Mouse (Mus musculus) megakaryocyte, embryonic 14.5 days (primary cell): ENCODE data around the gene Igsf9b. TPM values are rescaled to one million over a fixed set of nuclear protein-coding genes. Genes with fewer than 3 reads are reported as not detected.

ENCODE experiments used
- H3K27me3 ChIP-seq: replicated peaks from 2 replicates; pipeline ENCODE3; 2012; ENCODE audit warnings: inconsistent platforms
- H3K36me3 ChIP-seq: replicated peaks from 2 replicates; pipeline ENCODE3; 2012; ENCODE audit warnings: low read length, inconsistent platforms, mixed read lengths
- H3K4me1 ChIP-seq: 2 replicates; pipeline ENCODE4 v1.6.1; 2012; ENCODE audit warnings: inconsistent platforms
- H3K4me3 ChIP-seq: replicated peaks from 2 replicates; pipeline ENCODE3; 2012; ENCODE audit warnings: moderate library complexity, mild to moderate bottlenecking, inconsistent platforms
- H3K9me3 ChIP-seq: 2 replicates; pipeline ENCODE4 v1.6.1; 2012; ENCODE audit warnings: inconsistent platforms
- FLI1 ChIP-seq: IDR thresholded peaks from 2 replicates; pipeline ENCODE4 v1.6.1; 2012; ENCODE audit warnings: low read length, inconsistent platforms, mixed read lengths
- GATA1 ChIP-seq: IDR thresholded peaks from 3 replicates; pipeline ENCODE4 v1.6.1; 2012; ENCODE audit warnings: mixed read lengths, low read length, inconsistent platforms, borderline replicate concordance
- polyA plus RNA-seq: library from polyadenylated mRNA; stranded (reverse); fragments of >175 nt; gene quantifications from 2 replicates; pipeline ENCODE4 v1.2.3, GENCODE M21; 2012; ENCODE audit warnings: low replicate concordance; ENCODE audit not compliant: insufficient read depth

Igsf9b gene
- polyA plus RNA-seq, 1 experiment, result not detected

- no peaks in the 10 kb centered on the region for H3K4me1 ChIP-seq
- H3K4me3 ChIP-seq, result no peak overlapping the region
- TF ChIP-seq FLI1 (no peak), GATA1 (no peak)
- H3K36me3 ChIP-seq, result no peaks in the 10 kb centered on the region
- H3K27me3 ChIP-seq, result peaks cover 13% of the 10 kb centered on the region
- H3K9me3 ChIP-seq, result no peaks in the 10 kb centered on the region
Observed at GRCm38 (mm10) chr9:27323412-27323811, 24.4 kb downstream of the Igsf9b start.

DNA sequence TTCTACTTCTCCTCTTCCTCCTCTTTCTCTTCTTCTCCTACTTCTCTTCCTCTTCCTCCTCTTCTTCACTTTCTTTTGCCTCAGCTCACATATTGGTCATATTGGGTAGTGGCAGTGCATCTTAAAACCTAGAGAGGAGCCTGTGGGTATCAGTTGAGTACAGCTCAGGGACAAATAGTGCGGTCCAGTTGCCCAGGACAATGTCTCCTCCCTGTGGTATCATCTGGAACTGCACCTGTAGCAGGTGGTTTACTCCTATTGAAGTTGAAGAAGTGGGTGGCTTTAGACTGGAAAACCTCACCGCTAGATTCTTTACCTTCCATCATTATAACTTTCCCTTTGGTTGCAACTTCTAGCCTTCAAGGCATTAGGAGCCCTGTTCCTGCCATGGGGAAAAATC lies 26.9 kb downstream of the Igsf9b start:
- Histone ChIP-seq H3K4me3 (no peak overlapping the region), H3K36me3 (no peaks in the 10 kb centered on the region), H3K9me3 (no peaks in the 10 kb centered on the region), H3K27me3 (peaks cover 9% of the 10 kb centered on the region), H3K4me1 (no peaks in the 10 kb centered on the region)
- TF ChIP-seq GATA1 (no peak), FLI1 (no peak)

GRCm38 (mm10) chr9:27327558-27327957 lies 28.6 kb downstream of the Igsf9b start:
- no peaks in the 10 kb centered on the region for H3K36me3 ChIP-seq
- H3K27me3 ChIP-seq, result peaks cover 9% of the 10 kb centered on the region
- TF ChIP-seq FLI1 (no peak), GATA1 (no peak)
- no peak overlapping the region for H3K4me3 ChIP-seq
- no peaks in the 10 kb centered on the region for H3K4me1 ChIP-seq
- H3K9me3 ChIP-seq, result no peaks in the 10 kb centered on the region

- Histone ChIP-seq H3K4me3 (no peak overlapping the region), H3K9me3 (no peaks in the 10 kb centered on the region), H3K27me3 (no peaks in the 10 kb centered on the region), H3K4me1 (no peaks in the 10 kb centered on the region), H3K36me3 (no peaks in the 10 kb centered on the region)
- TF ChIP-seq GATA1, result no peak
- no peak for TF ChIP-seq FLI1
Observed at GRCm38 (mm10) chr9:27330374-27330773, 31.4 kb downstream of the Igsf9b start.

GRCm38 (mm10) chr9:27331538-27331937 lies 32.5 kb downstream of the Igsf9b start:
- Histone ChIP-seq H3K36me3 (no peaks in the 10 kb centered on the region), H3K9me3 (no peaks in the 10 kb centered on the region), H3K4me1 (no peaks in the 10 kb centered on the region), H3K27me3 (no peaks in the 10 kb centered on the region), H3K4me3 (no peak overlapping the region)
- no peak for TF ChIP-seq FLI1
- TF ChIP-seq GATA1, result no peak

GRCm38 (mm10) chr9:27334895-27335294 lies 35.9 kb downstream of the Igsf9b start:
- H3K4me3 ChIP-seq, result peak overlapping the region; percentile 23
- H3K4me1 ChIP-seq, result no peaks in the 10 kb centered on the region
- no peaks in the 10 kb centered on the region for H3K9me3 ChIP-seq
- no peaks in the 10 kb centered on the region for H3K36me3 ChIP-seq
- no peaks in the 10 kb centered on the region for H3K27me3 ChIP-seq
- TF ChIP-seq FLI1 (no peak), GATA1 (no peak)

- H3K27me3 ChIP-seq, result no peaks in the 10 kb centered on the region
- TF ChIP-seq GATA1 (no peak), FLI1 (no peak)
- H3K9me3 ChIP-seq, result no peaks in the 10 kb centered on the region
- H3K4me1 ChIP-seq, result no peaks in the 10 kb centered on the region
- no peaks in the 10 kb centered on the region for H3K36me3 ChIP-seq
- H3K4me3 ChIP-seq, result no peak overlapping the region
Observed at GRCm38 (mm10) chr9:27336962-27337636, 38.1 kb downstream of the Igsf9b start.

DNA sequence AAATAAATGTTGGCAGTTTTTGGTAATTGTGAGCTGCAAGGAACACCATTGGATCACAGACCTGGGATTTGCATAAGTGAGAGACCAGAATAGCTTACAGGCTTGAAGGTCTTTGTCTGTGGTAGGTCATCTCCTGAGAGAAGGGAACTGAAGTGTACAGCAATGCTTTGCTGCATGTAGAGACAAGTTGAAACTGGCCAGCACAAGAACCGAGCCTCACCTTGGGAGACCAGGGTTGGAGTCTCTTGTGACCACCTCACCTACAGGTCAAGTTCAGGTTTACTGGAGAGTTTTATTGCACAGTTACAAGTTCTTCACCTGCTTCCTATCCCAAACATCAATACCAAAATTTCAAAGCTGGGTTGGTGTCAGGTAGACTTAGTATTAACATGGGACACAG lies 40.2 kb downstream of the Igsf9b start:
- H3K4me3 ChIP-seq, result no peak overlapping the region
- no peaks in the 10 kb centered on the region for H3K4me1 ChIP-seq
- no peaks in the 10 kb centered on the region for H3K9me3 ChIP-seq
- H3K27me3 ChIP-seq, result no peaks in the 10 kb centered on the region
- H3K36me3 ChIP-seq, result no peaks in the 10 kb centered on the region
- TF ChIP-seq GATA1, result no peak
- no peak for TF ChIP-seq FLI1

GRCm38 (mm10) chr9:27346541-27347269 lies 47.7 kb downstream of the Igsf9b start:
- Histone ChIP-seq H3K4me3 (no peak overlapping the region), H3K9me3 (no peaks in the 10 kb centered on the region), H3K4me1 (no peaks in the 10 kb centered on the region), H3K36me3 (no peaks in the 10 kb centered on the region), H3K27me3 (no peaks in the 10 kb centered on the region)
- TF ChIP-seq GATA1 (no peak), FLI1 (no peak)

- peaks cover 13% of the 10 kb centered on the region for H3K9me3 ChIP-seq
- no peaks in the 10 kb centered on the region for H3K4me1 ChIP-seq
- TF ChIP-seq FLI1 (no peak), GATA1 (no peak)
Observed at GRCm38 (mm10) chr9:27353082-27353481, 54.1 kb downstream of the Igsf9b start.

More at GRCm38 (mm10) chr9:27353082-27353481, 54.1 kb downstream of the Igsf9b start:
- no peaks in the 10 kb centered on the region for H3K36me3 ChIP-seq
- H3K4me3 ChIP-seq, result no peak overlapping the region
- no peaks in the 10 kb centered on the region for H3K27me3 ChIP-seq
